Mouse (Mus musculus) urinary bladder, adult 2 months (tissue): ENCODE data around the gene Fam189b. TPM values are rescaled to one million over a fixed set of nuclear protein-coding genes. Genes with fewer than 3 reads are reported as not detected.
A peak's percentile ranks its signal among the peaks of the same experiment; 100 is the strongest.
"Not testable (repeated sequence)": the region's sequence is repeated elsewhere in the genome, so short reads cannot be mapped to it uniquely, and the experiment has no call there.

Source experiments
- DNase-seq: peaks from one replicate; pipeline ENCODE4 v3.0.0; 2022; ENCODE audit warnings: low spot score
- polyA plus RNA-seq: library from polyadenylated mRNA; depleted of rRNA; stranded (reverse); fragments of >200 nt; gene quantifications from 2 replicates; pipeline ENCODE4 v1.2.3, GENCODE M21; 2012

Fam189b gene
- polyA plus RNA-seq, 1 experiment = 32.9 TPM

- DNase-seq = no peak
Measured at GRCm38 (mm10) chr3:89203142-89203514, 20.2 kb downstream of the Fam189b start.

- no peak for DNase-seq
Measured at GRCm38 (mm10) chr3:89206079-89206478, 23.1 kb downstream of the Fam189b start.

GRCm38 (mm10) chr3:89206695-89207094 lies 23.8 kb downstream of the Fam189b start:
- DNase-seq = no peak

GRCm38 (mm10) chr3:89208075-89208657 lies 25.2 kb downstream of the Fam189b start:
- no peak for DNase-seq

GRCm38 (mm10) chr3:89208736-89209135 lies 25.8 kb downstream of the Fam189b start:
- DNase-seq = no peak

GRCm38 (mm10) chr3:89209731-89210130 lies 26.8 kb downstream of the Fam189b start:
- DNase-seq = no peak

- no peak for DNase-seq
Measured at GRCm38 (mm10) chr3:89210162-89210561, 27.2 kb downstream of the Fam189b start.

GRCm38 (mm10) chr3:89210731-89211130 lies 27.8 kb downstream of the Fam189b start:
- no peak for DNase-seq

- DNase-seq = peak; percentile 83
Measured at GRCm38 (mm10) chr3:89213803-89214530, 31.0 kb downstream of the Fam189b start.

- DNase-seq = peak; percentile 22
Measured at GRCm38 (mm10) chr3:89214681-89215411, 31.9 kb downstream of the Fam189b start, which contains the start of gene Thbs3. Thbs3 (plus strand) TSS chr3:89215180.

GRCm38 (mm10) chr3:89215853-89216252 lies 32.9 kb downstream of the Fam189b start:
- peak; percentile 62 for DNase-seq

GRCm38 (mm10) chr3:89216407-89216806 lies 33.5 kb downstream of the Fam189b start:
- not testable (repeated sequence) for DNase-seq

- no peak for DNase-seq
Measured at GRCm38 (mm10) chr3:89218271-89218670, 35.3 kb downstream of the Fam189b start.

GRCm38 (mm10) chr3:89219546-89219945 lies 36.6 kb downstream of the Fam189b start:
- DNase-seq = no peak

- DNase-seq = no peak
Measured at GRCm38 (mm10) chr3:89221167-89221566, 38.2 kb downstream of the Fam189b start.

GRCm38 (mm10) chr3:89224796-89225195 lies 41.9 kb downstream of the Fam189b start:
- DNase-seq = no peak

- DNase-seq = no peak
Measured at GRCm38 (mm10) chr3:89225321-89225815, 42.4 kb downstream of the Fam189b start.

- no peak for DNase-seq
Measured at GRCm38 (mm10) chr3:89225918-89226317, 43.0 kb downstream of the Fam189b start.

GRCm38 (mm10) chr3:89226361-89226760 lies 43.4 kb downstream of the Fam189b start:
- no peak for DNase-seq

- no peak for DNase-seq
Measured at GRCm38 (mm10) chr3:89226900-89227299, 44.0 kb downstream of the Fam189b start, which contains the start of gene Mtx1. Mtx1 (minus strand) TSS chr3:89227088.

- no peak for DNase-seq
Measured at GRCm38 (mm10) chr3:89227307-89228179, 44.6 kb downstream of the Fam189b start.

GRCm38 (mm10) chr3:89228180-89228549 lies 45.2 kb downstream of the Fam189b start:
- DNase-seq = peak; percentile 82
